Mouse (Mus musculus) forebrain, embryonic 10.5 days (tissue): ENCODE results near the gene Nlk. TPM values are rescaled to one million over a fixed set of nuclear protein-coding genes. Genes with fewer than 3 reads are reported as not detected.
"Not testable (repeated sequence)": the region's sequence is repeated elsewhere in the genome, so short reads cannot be mapped to it uniquely, and the experiment has no call there.

Experiments used
- DNase-seq: peaks from one replicate; pipeline ENCODE4 v3.0.0-alpha.2; 2017; ENCODE audit warnings: low spot score; ENCODE audit errors: extremely low spot score
- H3K27ac ChIP-seq: fragments of 300-500 bp; sonication (generic); 2 replicates; pipeline ENCODE4 v1.5.1; 2016; ENCODE audit warnings: mild to moderate bottlenecking
- H3K27me3 ChIP-seq: fragments of 300-500 bp; sonication (generic); 2 replicates; pipeline ENCODE4 v1.6.1; 2016; ENCODE audit warnings: mild to moderate bottlenecking; ENCODE audit not compliant: poor library complexity, severe bottlenecking
- H3K36me3 ChIP-seq: fragments of 300-500 bp; sonication (generic); replicated peaks from 2 replicates; pipeline ENCODE4 v1.6.1; 2016; ENCODE audit warnings: mild to moderate bottlenecking, moderate library complexity
- H3K4me1 ChIP-seq: fragments of 300-500 bp; sonication (generic); 2 replicates; pipeline ENCODE4 v1.6.1; 2016
- H3K4me3 ChIP-seq: fragments of 300-500 bp; sonication (generic); 2 replicates; pipeline ENCODE4 v1.5.1; 2016; ENCODE audit warnings: mild to moderate bottlenecking, moderate library complexity
- H3K9me3 ChIP-seq: fragments of 300-500 bp; sonication (generic); 2 replicates; pipeline ENCODE4 v1.6.1; 2016; ENCODE audit warnings: mild to moderate bottlenecking, moderate library complexity
- WGBS: fragments of 180-500 bp; shearing (Covaris S2); methylation state at CpG from one replicate; pipeline ENCODE4 v1.1.7; 2016; 5-methylcytosine and 5-hydroxymethylcytosine counted together
- polyA plus RNA-seq: library from polyadenylated mRNA; unstranded; fragments of >200 nt; fragmentation: Nextera tagmentation; extraction: Ambion mirVana; gene quantifications from 2 replicates; pipeline ENCODE4 v1.2.1, GENCODE M21; 2016

Nlk gene
- polyA plus RNA-seq, 1 experiment from 2014 or later = 14.1 TPM

- Histone ChIP-seq H3K36me3 (peaks cover 25% of the 10 kb centered on the region), H3K27me3 (no peaks in the 10 kb centered on the region), H3K4me1 (no peaks in the 10 kb centered on the region), H3K9me3 (no peaks in the 10 kb centered on the region), H3K27ac (no peak overlapping the region), H3K4me3 (no peak overlapping the region)
- 86% methylated on average over 1 of the region's 1 CpGs for WGBS
- DNase-seq = no peak
Observed at GRCm38 (mm10) chr11:78604826-78605225, 92.3 kb downstream of the Nlk start.

GRCm38 (mm10) chr11:78602781-78603180, 94.4 kb downstream of the Nlk start:
- no peaks in the 10 kb centered on the region for H3K9me3 ChIP-seq
- H3K27ac ChIP-seq = no peak overlapping the region
- 0 out of 2 replicates have a peak, but pooled peaks cover 3% of the 10 kb centered on the region for H3K4me1 ChIP-seq
- H3K27me3 ChIP-seq = no peaks in the 10 kb centered on the region
- no peak for DNase-seq
- no peak overlapping the region for H3K4me3 ChIP-seq
- WGBS = 85% methylated on average over 3 of the region's 3 CpGs
- peaks cover 26% of the 10 kb centered on the region for H3K36me3 ChIP-seq

- DNase-seq = no peak
- H3K4me1 ChIP-seq = peaks cover 15% of the 10 kb centered on the region
- peaks cover 22% of the 10 kb centered on the region for H3K36me3 ChIP-seq
- no peak overlapping the region for H3K27ac ChIP-seq
- no peak overlapping the region for H3K4me3 ChIP-seq
- H3K9me3 ChIP-seq = no peaks in the 10 kb centered on the region
- no peaks in the 10 kb centered on the region for H3K27me3 ChIP-seq
- WGBS = 86% methylated on average over 4 of the region's 4 CpGs
Observed at GRCm38 (mm10) chr11:78600926-78601590, 96.1 kb downstream of the Nlk start.

GRCm38 (mm10) chr11:78600496-78600895, 96.7 kb downstream of the Nlk start:
- Histone ChIP-seq H3K27ac (no peak overlapping the region), H3K4me1 (peaks cover 18% of the 10 kb centered on the region), H3K4me3 (no peak overlapping the region), H3K27me3 (no peaks in the 10 kb centered on the region), H3K9me3 (no peaks in the 10 kb centered on the region), H3K36me3 (peaks cover 21% of the 10 kb centered on the region)
- DNase-seq = no peak
- 90% methylated on average over 3 of the region's 3 CpGs for WGBS

GRCm38 (mm10) chr11:78600051-78600450, 97.1 kb downstream of the Nlk start:
- 87% methylated on average over 4 of the region's 4 CpGs for WGBS
- no peaks in the 10 kb centered on the region for H3K9me3 ChIP-seq
- peaks cover 22% of the 10 kb centered on the region for H3K4me1 ChIP-seq
- no peaks in the 10 kb centered on the region for H3K27me3 ChIP-seq
- H3K4me3 ChIP-seq = no peak overlapping the region
- no peak overlapping the region for H3K27ac ChIP-seq
- H3K36me3 ChIP-seq = peaks cover 21% of the 10 kb centered on the region
- DNase-seq = no peak

GRCm38 (mm10) chr11:78598763-78599415, 98.3 kb downstream of the Nlk start:
- Histone ChIP-seq H3K27ac (no peak overlapping the region), H3K4me1 (peaks cover 23% of the 10 kb centered on the region), H3K4me3 (no peak overlapping the region), H3K36me3 (peaks cover 23% of the 10 kb centered on the region), H3K27me3 (no peaks in the 10 kb centered on the region), H3K9me3 (no peaks in the 10 kb centered on the region)
- 85% methylated on average over 3 of the region's 3 CpGs for WGBS
- no peak for DNase-seq

GRCm38 (mm10) chr11:78596750-78597149, 100.4 kb downstream of the Nlk start:
- Histone ChIP-seq H3K27ac (no peak overlapping the region), H3K9me3 (no peaks in the 10 kb centered on the region), H3K4me3 (no peak overlapping the region), H3K27me3 (no peaks in the 10 kb centered on the region), H3K36me3 (peaks cover 15% of the 10 kb centered on the region), H3K4me1 (peaks cover 23% of the 10 kb centered on the region)
- DNase-seq = no peak

GRCm38 (mm10) chr11:78595773-78596172, 101.4 kb downstream of the Nlk start:
- H3K27me3 ChIP-seq = no peaks in the 10 kb centered on the region
- H3K4me1 ChIP-seq = peaks cover 23% of the 10 kb centered on the region
- no peak for DNase-seq

GRCm38 (mm10) chr11:78594271-78594964, 102.8 kb downstream of the Nlk start:
- Histone ChIP-seq H3K27me3 (no peaks in the 10 kb centered on the region), H3K27ac (no peak overlapping the region), H3K36me3 (peaks cover 15% of the 10 kb centered on the region), H3K4me3 (no peak overlapping the region), H3K9me3 (no peaks in the 10 kb centered on the region), H3K4me1 (peaks cover 23% of the 10 kb centered on the region)
- no peak for DNase-seq
- WGBS = 92% methylated on average over 6 of the region's 6 CpGs

More at GRCm38 (mm10) chr11:78595773-78596172, 101.4 kb downstream of the Nlk start:
- no peaks in the 10 kb centered on the region for H3K9me3 ChIP-seq
- H3K36me3 ChIP-seq = peaks cover 15% of the 10 kb centered on the region
- 94% methylated on average over 2 of the region's 2 CpGs for whole genome bisulfite sequencing
- H3K27ac ChIP-seq = no peak overlapping the region
- no peak overlapping the region for H3K4me3 ChIP-seq

GRCm38 (mm10) chr11:78587677-78588076, 109.5 kb downstream of the Nlk start:
- not testable (repeated sequence) for H3K9me3 ChIP-seq, H3K27ac ChIP-seq, H3K4me1 ChIP-seq, H3K27me3 ChIP-seq, H3K4me3 ChIP-seq, DNase-seq
- peaks cover 48% of the 10 kb centered on the region for H3K36me3 ChIP-seq
- WGBS = 96% methylated on average over 1 of the region's 1 CpGs

GRCm38 (mm10) chr11:78586099-78586498, 111.1 kb downstream of the Nlk start:
- H3K4me1 ChIP-seq = no peaks in the 10 kb centered on the region
- no peaks in the 10 kb centered on the region for H3K9me3 ChIP-seq
- no peak overlapping the region for H3K27ac ChIP-seq
- H3K27me3 ChIP-seq = no peaks in the 10 kb centered on the region
- peaks cover 64% of the 10 kb centered on the region for H3K36me3 ChIP-seq
- H3K4me3 ChIP-seq = no peak overlapping the region
- no peak for DNase-seq

GRCm38 (mm10) chr11:78582848-78583247, 114.3 kb downstream of the Nlk start:
- H3K27ac ChIP-seq = no peak overlapping the region
- H3K4me1 ChIP-seq = no peaks in the 10 kb centered on the region
- H3K4me3 ChIP-seq = no peak overlapping the region
- no peaks in the 10 kb centered on the region for H3K9me3 ChIP-seq
- no peaks in the 10 kb centered on the region for H3K27me3 ChIP-seq
- WGBS = 95% methylated on average over 6 of the region's 6 CpGs
- peaks cover 82% of the 10 kb centered on the region for H3K36me3 ChIP-seq
- no peak for DNase-seq

GRCm38 (mm10) chr11:78574975-78575374, 122.2 kb downstream of the Nlk start:
- no peak overlapping the region for H3K4me3 ChIP-seq
- H3K36me3 ChIP-seq = peaks cover 95% of the 10 kb centered on the region
- no peaks in the 10 kb centered on the region for H3K27me3 ChIP-seq
- no peaks in the 10 kb centered on the region for H3K4me1 ChIP-seq
- no peak for DNase-seq
- no peaks in the 10 kb centered on the region for H3K9me3 ChIP-seq
- 87% methylated on average over 2 of the region's 2 CpGs for WGBS
- H3K27ac ChIP-seq = no peak overlapping the region
